Mouse (Mus musculus) C2C12 (cell line): Measurements from ENCODE around the gene Pnp. TPM values are rescaled to one million over a fixed set of nuclear protein-coding genes. Genes with fewer than 3 reads are reported as not detected.
"Not testable (repeated sequence)": the region's sequence is repeated elsewhere in the genome, so short reads cannot be mapped to it uniquely, and the experiment has no call there.

ENCODE experiments used
- H3K27me3 ChIP-seq: one replicate; pipeline ENCODE4 v1.6.1; 2011; ENCODE audit not compliant: control insufficient read depth, insufficient read depth, insufficient read length
- H3K36me3 ChIP-seq: one replicate; pipeline ENCODE4 v1.6.1; 2011; ENCODE audit not compliant: control insufficient read depth, insufficient read depth
- H3K4me3 ChIP-seq: one replicate; pipeline ENCODE4 v1.5.1; 2011; ENCODE audit warnings: mild to moderate bottlenecking, control low read depth; ENCODE audit not compliant: poor library complexity, insufficient read depth, severe bottlenecking
- H3K79me2 ChIP-seq: one replicate; pipeline ENCODE4 v1.6.1; 2011; ENCODE audit not compliant: control insufficient read depth, insufficient read depth
- H3K79me3 ChIP-seq: one replicate; pipeline ENCODE4 v1.6.1; 2011; ENCODE audit warnings: low read depth, control low read depth
- H3ac ChIP-seq: one replicate; pipeline ENCODE3; 2011; ENCODE audit warnings: low read depth; ENCODE audit not compliant: control insufficient read depth, insufficient read length
- CEBPB ChIP-seq: IDR thresholded peaks from one replicate; pipeline ENCODE4 v1.6.1; 2011; ENCODE audit warnings: low read depth, mild to moderate bottlenecking, control low read depth, moderate library complexity
- CTCF ChIP-seq: IDR thresholded peaks from one replicate; pipeline ENCODE4 v1.5.1; 2011; ENCODE audit not compliant: control insufficient read depth, insufficient read depth, insufficient read length
- FOSL1 ChIP-seq: IDR thresholded peaks from one replicate; pipeline ENCODE4 v1.8.0; 2011; ENCODE audit warnings: mild to moderate bottlenecking, low read length; ENCODE audit not compliant: poor library complexity, insufficient read depth, severe bottlenecking
- MAX ChIP-seq: IDR thresholded peaks from one replicate; pipeline ENCODE4 v1.6.1; 2011; ENCODE audit warnings: mild to moderate bottlenecking, control low read depth
- MYOD1 ChIP-seq: IDR thresholded peaks from one replicate; pipeline ENCODE4 v1.6.1; 2011; ENCODE audit warnings: low read depth; ENCODE audit not compliant: control insufficient read depth, insufficient read length
- MYOG ChIP-seq: IDR thresholded peaks from one replicate; pipeline ENCODE4 v1.6.1; 2011; ENCODE audit not compliant: control insufficient read depth, insufficient read length; ENCODE audit errors: extremely low read depth
- USF1 ChIP-seq: IDR thresholded peaks from one replicate; pipeline ENCODE4 v1.6.1; 2011; ENCODE audit warnings: low read depth, mild to moderate bottlenecking, control low read depth, moderate library complexity
- polyA plus RNA-seq: library from polyadenylated mRNA; unstranded; fragments of >200 nt; fragmentation: generic; extraction: Trizol; gene quantifications from one replicate; pipeline ENCODE4 v1.2.1, GENCODE M21; 2012; ENCODE audit warnings: missing spikeins

Pnp gene
- polyA plus RNA-seq, 1 experiment, result 67.0 TPM

GRCm38 (mm10) chr14:51007914-51008713 is 77.2 kb downstream of the Pnp start:
- H3K79me2 ChIP-seq, result no peaks in the 10 kb centered on the region
- H3ac ChIP-seq, result no peak overlapping the region
- no peak overlapping the region for H3K4me3 ChIP-seq
- no peaks in the 10 kb centered on the region for H3K79me3 ChIP-seq
- H3K27me3 ChIP-seq, result no peaks in the 10 kb centered on the region
- H3K36me3 ChIP-seq, result no peaks in the 10 kb centered on the region
- no peak for TF ChIP-seq FOSL1
- no peak for TF ChIP-seq CEBPB
- no peak for TF ChIP-seq MYOG
- TF ChIP-seq MYOD1, result no peak
- no peak for TF ChIP-seq CTCF
- no peak for TF ChIP-seq MAX

- TF ChIP-seq USF1, result no peak
- TF ChIP-seq CEBPB, result no peak
- no peak for TF ChIP-seq MYOG
- no peak for TF ChIP-seq MAX
- no peak for TF ChIP-seq FOSL1
- TF ChIP-seq MYOD1, result no peak
- no peak for TF ChIP-seq CTCF
- Histone ChIP-seq H3K27me3 (no peaks in the 10 kb centered on the region), H3K79me3 (no peaks in the 10 kb centered on the region), H3K4me3 (no peak overlapping the region), H3ac (no peak overlapping the region), H3K36me3 (no peaks in the 10 kb centered on the region), H3K79me2 (no peaks in the 10 kb centered on the region)
Observed at GRCm38 (mm10) chr14:51008781-51009180, 77.9 kb downstream of the Pnp start.

- Histone ChIP-seq H3K79me2 (no peaks in the 10 kb centered on the region), H3K4me3 (no peak overlapping the region), H3ac (no peak overlapping the region), H3K79me3 (no peaks in the 10 kb centered on the region), H3K27me3 (no peaks in the 10 kb centered on the region), H3K36me3 (no peaks in the 10 kb centered on the region)
- TF ChIP-seq MYOD1 (no peak), USF1 (no peak), CTCF (no peak), CEBPB (no peak), FOSL1 (no peak), MAX (no peak), MYOG (no peak)
Observed at GRCm38 (mm10) chr14:51009572-51009971, 78.7 kb downstream of the Pnp start.

- H3K79me2 ChIP-seq, H3K4me3 ChIP-seq, H3K27me3 ChIP-seq, H3ac ChIP-seq, H3K79me3 ChIP-seq, H3K36me3 ChIP-seq: not testable (repeated sequence)
Observed at GRCm38 (mm10) chr14:51014724-51015123, 83.8 kb downstream of the Pnp start.

Other genes with a start within 250 kb of the Pnp start
- not detected for gene Olfr747, start 237.9 kb upstream of the Pnp start, polyA plus RNA-seq
- not detected for gene Olfr748, start 223.7 kb upstream of the Pnp start, polyA plus RNA-seq
- not detected for gene Olfr749, start 186.0 kb upstream of the Pnp start, polyA plus RNA-seq
- gene Ttc5, start 145.6 kb upstream of the Pnp start, polyA plus RNA-seq, result 19.7 TPM
- 1.6 TPM for gene Ccnb1ip1, start 123.3 kb upstream of the Pnp start, polyA plus RNA-seq
- gene Parp2, start 123.2 kb upstream of the Pnp start, polyA plus RNA-seq, result 18.2 TPM
- gene Tep1, start 60.5 kb upstream of the Pnp start, polyA plus RNA-seq, result 9.9 TPM
- 0.26 TPM for gene Klhl33, start 33.6 kb upstream of the Pnp start, polyA plus RNA-seq
- gene Osgep, start 6.2 kb upstream of the Pnp start, polyA plus RNA-seq, result 54.5 TPM
- 289 TPM for gene Apex1, start 6.1 kb upstream of the Pnp start, polyA plus RNA-seq
- gene Pip4p1, start 226 bp upstream of the Pnp start, polyA plus RNA-seq, result 93.6 TPM
- 27.3 TPM for gene Gm49342, start 13.4 kb downstream of the Pnp start, polyA plus RNA-seq
- 0.29 TPM for gene Pnp2, start 24.9 kb downstream of the Pnp start, polyA plus RNA-seq
- gene Rnase10, start 76.7 kb downstream of the Pnp start, polyA plus RNA-seq, result 0.19 TPM
- not detected for gene Rnase9, start 110.8 kb downstream of the Pnp start, polyA plus RNA-seq
- gene Rnase11, start 119.1 kb downstream of the Pnp start, polyA plus RNA-seq, result not detected
- gene Rnase12, start 126.6 kb downstream of the Pnp start, polyA plus RNA-seq, result not detected
- gene Olfr750, start 143.4 kb downstream of the Pnp start, polyA plus RNA-seq, result not detected
- gene Rnase4, start 160.0 kb downstream of the Pnp start, polyA plus RNA-seq, result 14.5 TPM
- 0.92 TPM for gene Ang, start 160.1 kb downstream of the Pnp start, polyA plus RNA-seq
- not detected for gene Eddm3b, start 183.3 kb downstream of the Pnp start, polyA plus RNA-seq
- gene Rnase6, start 192.8 kb downstream of the Pnp start, polyA plus RNA-seq, result not detected
- not detected for gene Rnase1, start 215.7 kb downstream of the Pnp start, polyA plus RNA-seq
- gene Rnase2b, start 231.2 kb downstream of the Pnp start, polyA plus RNA-seq, result not detected